Mouse (Mus musculus): ENCODE data around the gene Atg16l2. TPM values are rescaled to one million over a fixed set of nuclear protein-coding genes. Genes with fewer than 3 reads are reported as not detected.
A peak's percentile ranks its signal among the peaks of the same experiment; 100 is the strongest.

Gene Atg16l2
- polyA plus RNA-seq, 1 experiment from 2014 or later, result 16.4 TPM

DNA sequence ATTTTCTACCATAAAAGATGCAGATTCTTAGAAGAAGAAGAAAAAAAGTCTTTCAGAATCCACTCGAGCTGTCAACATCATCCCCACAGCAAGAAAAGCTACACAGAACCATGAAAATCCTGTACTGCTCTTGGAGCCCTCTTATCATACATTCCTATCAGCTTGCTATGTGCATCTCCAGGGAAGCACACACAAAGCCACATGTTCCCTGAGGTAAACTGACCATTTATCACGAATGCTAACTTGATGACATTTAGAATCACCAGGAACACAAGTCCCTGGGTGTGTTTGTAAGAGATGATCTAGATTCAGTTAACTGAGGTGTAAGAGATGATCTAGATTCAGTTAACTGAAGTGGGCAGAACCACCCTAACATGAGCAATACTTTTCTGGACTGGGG lies 4.8 kb upstream of the Atg16l2 start:
- ATAC-seq (replicated peaks; ENCODE audit: low FRiP score) (no peak), DNase-seq (ENCODE audit: low spot score) (no peak)
- Histone ChIP-seq H3K27ac (ENCODE audit: low read depth, low read length) (no peak overlapping the region), H3K9me3 (ENCODE audit: control insufficient read depth, low read length) (no peaks in the 10 kb centered on the region), H3K4me1 (replicated peaks; ENCODE audit: control insufficient read depth, insufficient read depth, low read length) (peaks cover 8% of the 10 kb centered on the region; the same call in 1 of the 2 replicates), H3K9ac (ENCODE audit: low read length) (no peak overlapping the region), H3K27me3 (ENCODE audit: control insufficient read depth, insufficient read depth, low read length) (no peaks in the 10 kb centered on the region), H3K4me2 (ENCODE audit: low read depth, low read length, severe bottlenecking) (no peak overlapping the region), H3K4me3 (ENCODE audit: low read depth, low read length) (no peak overlapping the region), H3K36me3 (ENCODE audit: control insufficient read depth, insufficient read depth, low read length) (no peaks in the 10 kb centered on the region)
- whole genome bisulfite sequencing, result 57% methylated on average over 2 of the region's 2 CpGs

DNA sequence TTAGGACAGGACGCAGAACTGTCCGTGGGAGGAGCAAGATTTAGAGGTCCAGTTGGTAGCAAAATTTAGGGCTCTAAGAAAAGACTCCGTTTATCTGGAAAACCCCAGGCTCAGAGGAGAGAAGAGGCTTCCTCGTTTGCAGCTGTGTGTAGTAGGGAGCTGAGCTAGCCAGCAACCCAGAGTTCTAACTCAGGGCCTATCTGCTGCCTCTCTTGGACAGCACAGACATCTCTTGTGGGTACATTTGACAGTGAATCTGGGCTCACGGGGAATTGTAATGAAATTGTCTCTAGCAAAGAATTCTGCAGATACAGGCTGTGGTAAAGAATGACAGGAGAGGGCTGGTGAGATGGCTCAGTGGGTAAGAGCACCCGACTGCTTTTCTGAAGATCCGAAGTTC lies 640 bp upstream of the Atg16l2 start:
- ATAC-seq (replicated peaks; ENCODE audit: low FRiP score), result no peak
- H3K27me3 ChIP-seq (ENCODE audit: control insufficient read depth, insufficient read depth, low read length), result peaks cover 4% of the 10 kb centered on the region
- H3K4me2 ChIP-seq (ENCODE audit: low read depth, low read length, severe bottlenecking), result peak overlapping the region; percentile 63
- no peaks in the 10 kb centered on the region for H3K9me3 ChIP-seq (ENCODE audit: control insufficient read depth, low read length)
- no peak overlapping the region for H3K27ac ChIP-seq (ENCODE audit: low read depth, low read length)
- no peak for DNase-seq (ENCODE audit: low spot score)
- H3K4me1 ChIP-seq (replicated peaks; ENCODE audit: control insufficient read depth, insufficient read depth, low read length), result peaks cover 8% of the 10 kb centered on the region; the same call in 1 of the 2 replicates
- peak overlapping the region; percentile 64 for H3K9ac ChIP-seq (ENCODE audit: low read length)
- H3K4me3 ChIP-seq (ENCODE audit: low read depth, low read length), result peak overlapping the region; percentile 63
- H3K36me3 ChIP-seq (ENCODE audit: control insufficient read depth, insufficient read depth, low read length), result no peaks in the 10 kb centered on the region
- WGBS, result 22% methylated on average over 7 of the region's 7 CpGs

DNA sequence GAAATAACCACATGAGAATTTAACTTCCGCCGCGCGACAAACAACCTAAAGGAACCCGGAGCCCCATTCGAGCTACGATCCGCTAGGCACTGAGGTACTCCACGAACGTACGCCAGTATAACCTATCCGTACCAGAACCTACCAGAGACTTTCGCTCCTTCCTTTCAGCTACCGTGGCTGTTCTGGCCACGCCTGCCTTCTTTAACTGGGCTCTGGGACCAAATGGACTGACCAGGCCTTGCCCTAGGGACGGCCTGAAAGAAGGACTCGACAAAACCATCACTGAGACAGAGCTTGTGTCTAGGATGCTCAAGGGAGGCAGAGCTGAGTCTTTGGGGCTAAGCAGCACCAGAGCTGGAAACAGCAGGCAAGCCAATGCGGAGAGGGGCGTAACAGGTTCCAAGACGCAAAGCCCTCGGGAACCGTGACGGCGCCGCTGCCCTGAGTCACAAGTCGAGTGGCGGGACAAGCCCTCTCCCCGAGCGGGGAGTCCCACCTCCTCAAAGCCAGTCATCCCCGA lies 630 bp downstream of the Atg16l2 start:
- no peak for DNase-seq (ENCODE audit: low spot score)

DNA sequence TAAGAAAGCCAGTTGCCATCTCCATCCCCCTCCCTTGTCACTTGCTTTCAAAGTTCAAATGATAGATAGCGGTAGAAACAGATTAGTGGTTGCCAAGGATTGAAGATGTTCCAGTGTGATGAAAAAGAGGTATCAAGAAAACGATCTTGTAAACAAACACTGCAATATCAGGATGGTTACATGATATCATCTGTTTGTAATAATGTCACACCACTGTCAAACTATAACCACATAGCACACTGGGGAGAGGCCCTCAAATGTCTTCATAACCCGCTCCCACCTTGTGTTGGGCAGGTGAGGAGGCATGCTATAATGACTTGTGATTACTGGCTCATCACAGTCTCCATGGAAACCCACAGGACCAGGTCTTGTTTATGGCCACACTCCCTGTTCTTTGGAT lies 3.7 kb downstream of the Atg16l2 start:
- H3K4me2 ChIP-seq (ENCODE audit: low read depth, low read length, severe bottlenecking), result no peak overlapping the region
- H3K27me3 ChIP-seq (ENCODE audit: control insufficient read depth, insufficient read depth, low read length), result peaks cover 9% of the 10 kb centered on the region
- ATAC-seq (replicated peaks; ENCODE audit: low FRiP score), result no peak
- H3K9me3 ChIP-seq (ENCODE audit: control insufficient read depth, low read length), result no peaks in the 10 kb centered on the region
- no peaks in the 10 kb centered on the region for H3K36me3 ChIP-seq (ENCODE audit: control insufficient read depth, insufficient read depth, low read length)
- no peak overlapping the region for H3K4me3 ChIP-seq (ENCODE audit: low read depth, low read length)
- no peak for DNase-seq (ENCODE audit: low spot score)
- 85% methylated on average over 3 of the region's 3 CpGs for WGBS
- H3K4me1 ChIP-seq (replicated peaks; ENCODE audit: control insufficient read depth, insufficient read depth, low read length), result peaks cover 14% of the 10 kb centered on the region
- no peak overlapping the region for H3K9ac ChIP-seq (ENCODE audit: low read length)
- no peak overlapping the region for H3K27ac ChIP-seq (ENCODE audit: low read depth, low read length)

More for the DNA sequence above, 630 bp downstream of the Atg16l2 start:
- Histone ChIP-seq H3K27me3 (ENCODE audit: control insufficient read depth, insufficient read depth, low read length) (peaks cover 9% of the 10 kb centered on the region), H3K4me3 (ENCODE audit: low read depth, low read length) (peak overlapping the region; percentile 63), H3K9me3 (ENCODE audit: control insufficient read depth, low read length) (no peaks in the 10 kb centered on the region), H3K4me1 (replicated peaks; ENCODE audit: control insufficient read depth, insufficient read depth, low read length) (peaks cover 12% of the 10 kb centered on the region), H3K9ac (ENCODE audit: low read length) (peak overlapping the region; percentile 64), H3K4me2 (ENCODE audit: low read depth, low read length, severe bottlenecking) (peak overlapping the region; percentile 63), H3K27ac (ENCODE audit: low read depth, low read length) (0 out of 2 replicates have a peak overlapping the region, but pooled peaks have one; percentile 20), H3K36me3 (ENCODE audit: control insufficient read depth, insufficient read depth, low read length) (no peaks in the 10 kb centered on the region)
- no peak for ATAC-seq (replicated peaks; ENCODE audit: low FRiP score)
- under 1% methylated on average over 30 of the region's 30 CpGs for WGBS

DNA sequence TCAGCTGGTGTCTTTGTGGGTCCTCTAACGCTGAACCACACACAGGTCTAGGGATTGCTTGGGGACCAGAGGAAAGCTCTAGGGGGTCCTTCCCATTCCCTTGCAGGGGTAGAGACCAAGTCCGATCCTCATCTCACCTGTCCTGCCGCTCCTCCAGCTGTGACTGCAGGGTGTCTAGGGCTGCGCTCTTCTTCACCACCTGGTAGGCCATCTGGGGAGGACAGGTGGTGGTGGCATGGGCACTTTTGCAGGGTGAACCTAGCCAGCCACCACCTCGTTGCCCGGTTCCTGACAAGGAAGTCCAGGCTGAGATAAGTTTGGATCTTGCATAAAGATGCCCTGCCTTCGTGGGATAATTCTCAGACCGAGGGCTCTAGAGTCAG lies 5.0 kb downstream of the Atg16l2 start:
- Histone ChIP-seq H3K27ac (ENCODE audit: low read depth, low read length) (no peak overlapping the region), H3K27me3 (ENCODE audit: control insufficient read depth, insufficient read depth, low read length) (peaks cover 9% of the 10 kb centered on the region)
- peak; percentile 22 for ATAC-seq (replicated peaks; ENCODE audit: low FRiP score)

DNA sequence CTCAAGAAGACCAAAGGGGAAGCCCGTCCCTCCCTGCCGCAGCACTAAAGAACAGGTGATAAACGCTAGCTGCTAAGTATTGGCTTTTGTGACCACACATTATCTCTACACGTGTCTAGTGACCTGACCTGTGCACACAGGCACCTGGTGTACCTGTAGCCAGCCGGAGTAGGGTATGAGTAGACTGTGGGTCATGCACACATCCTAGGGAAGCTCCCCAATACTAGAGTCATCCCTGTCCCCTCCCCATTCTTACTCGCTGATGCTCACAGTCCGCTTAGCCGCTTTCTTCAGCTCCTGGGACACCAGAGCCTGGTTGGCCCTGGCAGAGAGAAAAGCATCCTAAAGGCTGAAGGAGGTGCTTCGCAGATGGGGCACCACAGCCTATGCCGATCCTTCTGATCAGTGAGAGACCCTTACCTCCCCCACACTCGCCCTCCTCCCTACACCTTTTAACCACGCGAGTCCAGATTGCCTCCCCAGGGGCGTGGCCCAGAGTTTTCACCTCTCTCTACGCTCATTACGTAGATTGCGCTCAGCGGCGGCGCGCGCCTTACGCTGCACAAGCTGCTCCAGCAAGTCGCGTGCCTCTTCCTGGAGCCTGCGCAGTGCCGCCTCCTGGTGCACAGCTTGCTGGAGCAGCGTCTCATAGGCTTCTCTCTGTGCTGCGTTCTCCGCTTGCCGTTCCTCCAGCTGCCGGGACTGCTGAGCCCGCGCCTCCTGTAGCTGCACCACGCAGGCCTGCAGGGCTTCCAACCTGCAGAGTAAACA lies 5.6 kb downstream of the Atg16l2 start:
- WGBS, result 10% methylated on average over 35 of the region's 35 CpGs
- Histone ChIP-seq H3K27ac (ENCODE audit: low read depth, low read length) (no peak overlapping the region), H3K27me3 (ENCODE audit: control insufficient read depth, insufficient read depth, low read length) (peaks cover 9% of the 10 kb centered on the region)

More for the DNA sequence above, 5.0 kb downstream of the Atg16l2 start:
- 20% methylated on average over 8 of the region's 8 CpGs for WGBS
- Histone ChIP-seq H3K4me3 (ENCODE audit: low read depth, low read length) (peak overlapping the region; percentile 25), H3K4me1 (replicated peaks; ENCODE audit: control insufficient read depth, insufficient read depth, low read length) (peaks cover 8% of the 10 kb centered on the region), H3K4me2 (ENCODE audit: low read depth, low read length, severe bottlenecking) (peak overlapping the region; percentile 62), H3K9me3 (ENCODE audit: control insufficient read depth, low read length) (no peaks in the 10 kb centered on the region), H3K36me3 (ENCODE audit: control insufficient read depth, insufficient read depth, low read length) (no peaks in the 10 kb centered on the region), H3K9ac (ENCODE audit: low read length) (peak overlapping the region; percentile 54)
- DNase-seq (ENCODE audit: low spot score), result no peak

DNA sequence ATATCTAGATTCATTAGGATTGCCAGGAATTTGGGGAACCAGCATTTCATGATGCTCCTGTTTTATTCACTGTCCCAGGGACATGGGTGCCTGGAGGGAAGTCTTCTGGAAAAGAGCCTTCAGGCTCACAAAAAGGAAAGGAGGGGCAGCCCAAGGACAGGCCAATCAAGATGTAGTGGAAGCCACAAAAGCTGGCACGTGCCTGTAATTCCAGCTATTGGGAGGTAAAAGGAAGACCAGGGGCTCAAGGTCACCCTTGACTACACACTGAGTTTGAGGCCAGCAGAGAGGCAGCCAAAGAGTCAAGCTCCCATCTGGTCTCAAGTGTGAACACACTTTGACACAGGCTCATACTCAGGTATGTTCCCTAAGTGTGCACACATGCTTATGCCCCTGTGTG lies 6.6 kb downstream of the Atg16l2 start:
- no peak overlapping the region for H3K4me3 ChIP-seq (ENCODE audit: low read depth, low read length)
- 71% methylated on average over 1 of the region's 1 CpGs for WGBS
- no peaks in the 10 kb centered on the region for H3K36me3 ChIP-seq (ENCODE audit: control insufficient read depth, insufficient read depth, low read length)
- no peak overlapping the region for H3K4me2 ChIP-seq (ENCODE audit: low read depth, low read length, severe bottlenecking)
- no peak overlapping the region for H3K9ac ChIP-seq (ENCODE audit: low read length)
- peaks cover 6% of the 10 kb centered on the region for H3K4me1 ChIP-seq (replicated peaks; ENCODE audit: control insufficient read depth, insufficient read depth, low read length)
- ATAC-seq (replicated peaks; ENCODE audit: low FRiP score) (no peak), DNase-seq (ENCODE audit: low spot score) (no peak)
- no peaks in the 10 kb centered on the region for H3K9me3 ChIP-seq (ENCODE audit: control insufficient read depth, low read length)
- H3K27ac ChIP-seq (ENCODE audit: low read depth, low read length), result no peak overlapping the region
- H3K27me3 ChIP-seq (ENCODE audit: control insufficient read depth, insufficient read depth, low read length), result peaks cover 9% of the 10 kb centered on the region

More for the DNA sequence above, 5.6 kb downstream of the Atg16l2 start:
- no peaks in the 10 kb centered on the region for H3K36me3 ChIP-seq (ENCODE audit: control insufficient read depth, insufficient read depth, low read length)
- ATAC-seq (replicated peaks; ENCODE audit: low FRiP score), result peak; percentile 68
- peak overlapping the region; percentile 25 for H3K4me3 ChIP-seq (ENCODE audit: low read depth, low read length)
- peak; percentile 90 for DNase-seq (ENCODE audit: low spot score)
- no peaks in the 10 kb centered on the region for H3K9me3 ChIP-seq (ENCODE audit: control insufficient read depth, low read length)
- H3K4me1 ChIP-seq (replicated peaks; ENCODE audit: control insufficient read depth, insufficient read depth, low read length), result peaks cover 8% of the 10 kb centered on the region
- peak overlapping the region; percentile 62 for H3K4me2 ChIP-seq (ENCODE audit: low read depth, low read length, severe bottlenecking)
- peak overlapping the region; percentile 54 for H3K9ac ChIP-seq (ENCODE audit: low read length)

DNA sequence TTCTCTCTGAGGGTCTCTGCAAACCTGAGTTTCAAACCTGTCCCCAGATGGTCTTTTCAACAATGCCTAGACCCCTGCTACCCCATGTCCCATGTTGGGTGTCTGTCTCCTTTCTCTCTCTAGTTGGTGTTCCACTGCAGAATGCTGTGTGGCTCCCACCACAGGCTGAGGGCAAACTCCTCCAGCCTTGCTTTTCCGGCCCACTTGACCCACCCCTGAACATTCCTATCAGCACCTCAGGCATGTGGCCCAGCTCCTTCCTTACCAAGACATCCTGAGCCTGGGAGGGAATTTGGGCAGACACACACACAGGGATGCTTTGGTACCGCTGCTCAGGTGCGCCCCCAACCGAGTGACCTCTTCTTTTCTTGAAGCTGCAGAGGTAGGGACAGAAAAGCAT lies 8.4 kb downstream of the Atg16l2 start:
- ATAC-seq (replicated peaks; ENCODE audit: low FRiP score), result no peak
- WGBS, result 47% methylated on average over 4 of the region's 4 CpGs

More for the DNA sequence above, 8.4 kb downstream of the Atg16l2 start:
- DNase-seq (ENCODE audit: low spot score), result no peak
- Histone ChIP-seq H3K27me3 (ENCODE audit: control insufficient read depth, insufficient read depth, low read length) (peaks cover 9% of the 10 kb centered on the region), H3K4me3 (ENCODE audit: low read depth, low read length) (no peak overlapping the region), H3K9me3 (ENCODE audit: control insufficient read depth, low read length) (no peaks in the 10 kb centered on the region), H3K27ac (ENCODE audit: low read depth, low read length) (no peak overlapping the region), H3K9ac (ENCODE audit: low read length) (no peak overlapping the region), H3K4me2 (ENCODE audit: low read depth, low read length, severe bottlenecking) (no peak overlapping the region), H3K4me1 (replicated peaks; ENCODE audit: control insufficient read depth, insufficient read depth, low read length) (peaks cover 6% of the 10 kb centered on the region), H3K36me3 (ENCODE audit: control insufficient read depth, insufficient read depth, low read length) (no peaks in the 10 kb centered on the region)

Data from forebrain, embryonic 11.5 days (tissue).